Mouse (Mus musculus) kidney, postnatal 4 days (tissue): Measurements from ENCODE around the gene Il12rb1.

Experiments
- DNase-seq, 2 experiments: peaks; one replicate each; pipeline ENCODE4 v3.0.0; 2021; ENCODE audit warnings: mixed read lengths in 2 of 2

The Il12rb1 gene

GRCm38 (mm10) chr8:70856028-70856427 lies 47.8 kb downstream of the Il12rb1 start:
- DNase-seq = no peak

DNA sequence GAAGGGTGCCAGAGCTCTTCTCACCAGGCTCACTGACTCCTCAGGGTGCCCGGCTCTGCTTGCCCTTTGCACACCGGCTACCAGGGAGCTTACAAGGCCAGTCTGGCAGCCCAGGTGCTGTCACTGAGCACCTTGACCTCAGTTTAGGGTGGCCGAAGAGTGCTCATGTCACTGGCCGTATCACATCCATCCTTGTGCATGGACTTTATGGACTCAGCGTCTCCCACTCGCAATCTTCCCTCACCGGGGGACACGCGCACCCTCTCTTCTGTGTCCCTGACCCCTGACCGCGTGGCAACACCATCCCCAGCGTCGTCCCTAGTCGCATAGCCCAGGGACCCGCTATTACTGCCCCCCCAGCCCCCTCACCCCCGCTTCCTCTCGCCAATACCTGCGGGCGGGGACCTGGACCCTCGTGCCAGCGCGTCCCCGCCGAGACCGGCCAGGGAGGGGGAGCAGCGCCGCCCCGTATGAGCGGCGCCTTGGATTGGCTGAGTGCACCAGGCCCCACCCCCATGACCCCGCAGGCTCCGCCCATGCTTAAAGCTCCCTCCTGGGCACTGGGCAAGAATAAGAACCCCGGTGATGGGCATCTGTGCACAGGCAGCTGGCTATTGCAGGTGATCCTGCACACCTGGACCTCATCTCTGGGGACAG lies 48.4 kb downstream of the Il12rb1 start:
- DNase-seq = peak; percentile 80 to 86

- DNase-seq = peak in 1 of 2 experiments; percentile 46
Measured at GRCm38 (mm10) chr8:70857516-70857915, 49.3 kb downstream of the Il12rb1 start.

DNA sequence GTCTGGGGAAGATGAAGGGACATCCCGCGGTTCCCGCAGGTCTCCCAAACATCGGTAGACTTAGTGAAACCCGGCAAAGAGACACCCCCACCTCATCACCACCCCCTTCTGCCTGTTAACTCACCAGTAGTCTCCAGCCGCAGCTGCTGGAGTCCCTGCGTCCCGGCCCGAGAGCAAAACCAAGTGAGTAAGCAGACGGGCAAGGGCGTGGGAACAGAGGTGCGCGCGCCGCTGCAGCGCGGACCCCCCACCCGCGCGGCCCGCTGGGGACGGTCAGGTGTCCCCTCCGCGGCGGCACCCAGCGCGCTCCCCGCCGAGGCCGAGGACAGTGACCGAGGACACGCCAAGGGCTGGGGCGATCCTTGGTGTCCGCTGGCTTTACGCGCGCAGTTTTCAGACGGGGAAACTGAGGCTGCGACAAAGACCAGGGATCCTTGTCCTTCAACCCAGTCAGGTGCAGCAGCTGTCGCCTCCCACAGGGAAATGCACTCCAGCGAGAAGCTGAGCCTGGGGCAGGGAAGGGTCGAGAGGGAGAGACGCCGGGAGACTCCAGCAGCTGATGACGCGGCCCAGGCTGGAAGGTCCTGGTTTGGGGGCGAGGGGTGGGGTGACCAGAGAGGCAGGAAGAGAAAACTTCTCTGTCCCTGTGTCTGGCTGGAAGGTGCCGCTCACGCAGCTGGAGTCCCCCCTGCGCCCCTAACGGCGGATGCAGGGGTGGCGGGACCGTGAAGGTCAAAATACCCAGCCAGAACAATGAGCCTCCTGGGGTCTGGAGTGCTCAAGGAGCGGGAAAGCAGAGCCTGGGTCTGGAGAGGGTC lies 54.8 kb downstream of the Il12rb1 start, which contains the start of gene Kcnn1:
Kcnn1 (minus strand) TSS at position 435 of the 818 bp plus-strand sequence.
- DNase-seq = peak; percentile 54 to 62

- peak in 1 of 2 experiments; percentile 57 for DNase-seq
Measured at GRCm38 (mm10) chr8:70863956-70864711, 55.9 kb downstream of the Il12rb1 start.

GRCm38 (mm10) chr8:70864712-70865221 lies 56.5 kb downstream of the Il12rb1 start:
- peak; percentile 41 to 59 for DNase-seq

- peak; percentile 99 for DNase-seq
Measured at GRCm38 (mm10) chr8:70865350-70866000, 57.2 kb downstream of the Il12rb1 start.

DNA sequence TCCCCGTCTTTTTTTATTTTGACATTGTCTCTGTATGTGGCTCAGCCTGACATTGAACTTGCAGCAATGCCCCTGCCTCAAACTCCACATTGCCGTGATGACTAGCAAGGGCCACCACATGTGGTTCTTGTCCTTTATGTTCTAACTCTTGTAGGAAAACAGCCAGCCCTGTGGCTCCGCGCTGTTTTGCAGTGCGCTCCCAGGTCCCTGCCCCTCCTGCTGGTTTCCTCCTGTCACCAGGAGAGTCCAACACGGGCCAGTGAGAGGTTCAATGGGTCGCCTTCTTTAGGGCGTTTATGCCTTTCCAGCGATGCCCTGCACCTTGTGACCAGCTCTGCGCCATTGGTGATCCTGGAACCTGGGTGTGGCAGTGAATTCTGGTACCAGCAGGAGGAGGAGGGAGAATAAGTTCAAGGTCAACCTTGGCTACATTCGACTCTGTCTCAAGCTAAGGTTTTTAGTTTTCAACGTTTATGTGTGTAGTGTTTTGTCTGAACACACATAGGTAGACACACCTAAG lies 57.8 kb downstream of the Il12rb1 start:
- no peak for DNase-seq

DNA sequence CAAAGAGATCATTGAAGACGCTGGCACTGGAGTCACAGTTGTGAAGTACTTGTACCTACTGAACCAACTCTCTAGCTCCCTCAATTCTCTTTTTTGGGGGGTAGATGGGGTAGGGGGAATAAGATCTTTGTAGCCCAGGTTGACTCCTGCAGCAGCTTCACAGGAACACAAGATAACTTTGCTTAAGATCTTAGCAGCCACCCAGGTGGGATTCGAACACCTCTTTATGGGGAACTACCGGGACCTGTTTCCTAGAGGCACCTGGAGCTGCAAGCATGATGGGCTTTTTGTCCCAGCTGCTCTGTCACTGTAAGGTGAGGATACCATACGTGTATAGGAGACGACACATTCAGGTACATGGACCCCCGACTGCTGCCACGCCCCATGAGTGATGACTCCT lies 58.3 kb downstream of the Il12rb1 start:
- DNase-seq = no peak

- DNase-seq = peak; percentile 86 to 92
Measured at GRCm38 (mm10) chr8:70868559-70869198, 60.4 kb downstream of the Il12rb1 start.

- no peak for DNase-seq
Measured at GRCm38 (mm10) chr8:70869199-70869571, 60.9 kb downstream of the Il12rb1 start.

- DNase-seq = peak; percentile 86 to 90
Measured at GRCm38 (mm10) chr8:70869601-70870041, 61.4 kb downstream of the Il12rb1 start.
